Mouse (Mus musculus) right cerebral cortex, adult 2 months (tissue): ENCODE measurements around the gene Gm20388.

Experiments
- DNase-seq, 2 experiments: peaks; one replicate each; pipeline ENCODE4 v3.0.0; 2021 to 2022; ENCODE audit warnings: low spot score in 2 of 2

Gene Gm20388

GRCm38 (mm10) chr8:122483877-122484276 lies 2573.2 kb downstream of the Gm20388 start:
- no peak for DNase-seq

GRCm38 (mm10) chr8:122484831-122485230 lies 2574.2 kb downstream of the Gm20388 start:
- DNase-seq: no peak

- DNase-seq: no peak
Observed at GRCm38 (mm10) chr8:122488387-122488786, 2577.7 kb downstream of the Gm20388 start.

- no peak for DNase-seq
Observed at GRCm38 (mm10) chr8:122497016-122497734, 2586.5 kb downstream of the Gm20388 start.

GRCm38 (mm10) chr8:122497912-122498311 lies 2587.3 kb downstream of the Gm20388 start:
- no peak for DNase-seq

GRCm38 (mm10) chr8:122500856-122501255 lies 2590.2 kb downstream of the Gm20388 start:
- DNase-seq: peak; percentile 76 to 81

GRCm38 (mm10) chr8:122511552-122511951 lies 2600.9 kb downstream of the Gm20388 start:
- no peak for DNase-seq

GRCm38 (mm10) chr8:122512392-122512791 lies 2601.8 kb downstream of the Gm20388 start:
- no peak for DNase-seq

- DNase-seq: no peak
Observed at GRCm38 (mm10) chr8:122515699-122516098, 2605.1 kb downstream of the Gm20388 start.

- no peak for DNase-seq
Observed at GRCm38 (mm10) chr8:122517541-122518190, 2607.0 kb downstream of the Gm20388 start.

GRCm38 (mm10) chr8:122520611-122521010 lies 2610.0 kb downstream of the Gm20388 start:
- no peak for DNase-seq

- DNase-seq: no peak
Observed at GRCm38 (mm10) chr8:122522796-122523651, 2612.4 kb downstream of the Gm20388 start.

- peak; percentile 40 for DNase-seq
Observed at GRCm38 (mm10) chr8:122523652-122524360, 2613.2 kb downstream of the Gm20388 start.

GRCm38 (mm10) chr8:122524506-122524905 lies 2613.9 kb downstream of the Gm20388 start:
- no peak for DNase-seq

GRCm38 (mm10) chr8:122525004-122525403 lies 2614.4 kb downstream of the Gm20388 start:
- no peak for DNase-seq

GRCm38 (mm10) chr8:122526084-122526483 lies 2615.4 kb downstream of the Gm20388 start:
- no peak for DNase-seq

GRCm38 (mm10) chr8:122526526-122527170 lies 2616.0 kb downstream of the Gm20388 start:
- no peak for DNase-seq

GRCm38 (mm10) chr8:122527937-122528336 lies 2617.3 kb downstream of the Gm20388 start:
- DNase-seq: no peak

- no peak for DNase-seq
Observed at GRCm38 (mm10) chr8:122529159-122529558, 2618.5 kb downstream of the Gm20388 start.

GRCm38 (mm10) chr8:122531312-122531711 lies 2620.7 kb downstream of the Gm20388 start:
- DNase-seq: no peak

GRCm38 (mm10) chr8:122537033-122537432 lies 2626.4 kb downstream of the Gm20388 start:
- no peak for DNase-seq
